Mouse (Mus musculus) spleen, embryonic (tissue): ENCODE data around the gene Tas2r134.

Experiments used
- CTCF ChIA-PET: fragments of 350-600 bp; sonication (Branson Sonifier 250); formaldehyde crosslinking; loops from one replicate; lab custom pipeline; 2022; lab: Charles Lee

The Tas2r134 gene

GRCm38 (mm10) chr2:51627211-51627610 is at the start of gene Tas2r134:
TSS of gene Tas2r134 (plus strand) at chr2:51627511.
- CTCF ChIA-PET, result no interaction called here

GRCm38 (mm10) chr2:51579767-51580166 is 47.5 kb upstream of the Tas2r134 start:
- CTCF ChIA-PET, result no interaction called here

- CTCF ChIA-PET, result no interaction called here
Measured at GRCm38 (mm10) chr2:51584050-51585046, 43.0 kb upstream of the Tas2r134 start.

GRCm38 (mm10) chr2:51588336-51588735 is 39.0 kb upstream of the Tas2r134 start:
- CTCF ChIA-PET, result no interaction called here

GRCm38 (mm10) chr2:51588895-51589294 is 38.4 kb upstream of the Tas2r134 start:
- CTCF ChIA-PET, result no interaction called here

GRCm38 (mm10) chr2:51589627-51590026 is 37.7 kb upstream of the Tas2r134 start:
- CTCF ChIA-PET, result no interaction called here

GRCm38 (mm10) chr2:51590308-51590707 is 37.0 kb upstream of the Tas2r134 start:
- CTCF ChIA-PET, result no interaction called here

GRCm38 (mm10) chr2:51592157-51592556 is 35.2 kb upstream of the Tas2r134 start:
- CTCF ChIA-PET, result no interaction called here

- CTCF ChIA-PET, result no interaction called here
Measured at GRCm38 (mm10) chr2:51599473-51600201, 27.7 kb upstream of the Tas2r134 start.

- CTCF ChIA-PET, result interaction anchor here (0.7 kb wide), 1 partner anchor 30 kb away, joined by 3 read pairs; no protein-coding TSS in a partner anchor
Measured at GRCm38 (mm10) chr2:51600202-51600487, 27.2 kb upstream of the Tas2r134 start.

- CTCF ChIA-PET, result interaction anchor here (0.7 kb wide), 1 partner anchor 30 kb away, joined by 3 read pairs; no protein-coding TSS in a partner anchor
Measured at GRCm38 (mm10) chr2:51600873-51601272, 26.4 kb upstream of the Tas2r134 start.

- CTCF ChIA-PET, result no interaction called here
Measured at GRCm38 (mm10) chr2:51610305-51610704, 17.0 kb upstream of the Tas2r134 start.

- CTCF ChIA-PET, result no interaction called here
Measured at GRCm38 (mm10) chr2:51610897-51611296, 16.4 kb upstream of the Tas2r134 start.

GRCm38 (mm10) chr2:51613716-51614115 is 13.6 kb upstream of the Tas2r134 start:
- CTCF ChIA-PET, result no interaction called here

- CTCF ChIA-PET, result interaction anchor here (0.7 kb wide), 1 partner anchor 115 kb away, joined by 3 read pairs; no protein-coding TSS in a partner anchor
Measured at GRCm38 (mm10) chr2:51621931-51622330, 5.4 kb upstream of the Tas2r134 start.

- CTCF ChIA-PET, result no interaction called here
Measured at GRCm38 (mm10) chr2:51626007-51626406, 1.3 kb upstream of the Tas2r134 start.

- CTCF ChIA-PET, result no interaction called here
Measured at GRCm38 (mm10) chr2:51631428-51631827, 4.1 kb downstream of the Tas2r134 start.

GRCm38 (mm10) chr2:51637681-51638080 is 10.4 kb downstream of the Tas2r134 start:
- CTCF ChIA-PET, result no interaction called here

- CTCF ChIA-PET, result no interaction called here
Measured at GRCm38 (mm10) chr2:51641635-51642034, 14.3 kb downstream of the Tas2r134 start.

- CTCF ChIA-PET, result no interaction called here
Measured at GRCm38 (mm10) chr2:51643244-51644139, 16.2 kb downstream of the Tas2r134 start.

- CTCF ChIA-PET, result no interaction called here
Measured at GRCm38 (mm10) chr2:51647972-51648371, 20.7 kb downstream of the Tas2r134 start.
